Mouse (Mus musculus) neural tube, embryonic 11.5 days (tissue): ENCODE results near the gene Aurkb. TPM values are rescaled to one million over a fixed set of nuclear protein-coding genes. Genes with fewer than 3 reads are reported as not detected.
"Not testable (repeated sequence)": the region's sequence is repeated elsewhere in the genome, so short reads cannot be mapped to it uniquely, and the experiment has no call there.

Experiments
- ATAC-seq: fragments of 200-750 bp; cut with Nextera tagmentation; 2 replicates; pipeline ENCODE4 v1.8.0; 2017; ENCODE audit warnings: moderate number of reproducible peaks, mild to moderate bottlenecking, moderate TSS enrichment, moderate library complexity; ENCODE audit not compliant: insufficient read depth, low FRiP score, low TSS enrichment
- DNase-seq: peaks from one replicate; pipeline ENCODE4 v3.0.0-alpha.2; 2015; ENCODE audit warnings: low spot score
- H3K27ac ChIP-seq: fragments of 300-500 bp; sonication (generic); 2 replicates; pipeline ENCODE4 v1.5.1; 2014; ENCODE audit warnings: low read depth, mild to moderate bottlenecking, low read length
- H3K27me3 ChIP-seq: fragments of 300-500 bp; sonication (generic); 2 replicates; pipeline ENCODE4 v1.6.1; 2014; ENCODE audit warnings: mild to moderate bottlenecking, low read length, mixed read lengths; ENCODE audit not compliant: control insufficient read depth, insufficient read depth
- H3K36me3 ChIP-seq: fragments of 300-500 bp; sonication (generic); 2 replicates; pipeline ENCODE4 v1.6.1; 2014; ENCODE audit warnings: mild to moderate bottlenecking, low read length, moderate library complexity, mixed read lengths; ENCODE audit not compliant: control insufficient read depth, insufficient read depth
- H3K4me1 ChIP-seq: fragments of 300-500 bp; sonication (generic); 2 replicates; pipeline ENCODE4 v1.6.1; 2014; ENCODE audit warnings: low read length, mixed read lengths; ENCODE audit not compliant: control insufficient read depth, insufficient read depth
- H3K4me2 ChIP-seq: fragments of 300-500 bp; sonication (generic); 2 replicates; pipeline ENCODE4 v1.6.1; 2014; ENCODE audit warnings: low read depth, mild to moderate bottlenecking, moderate library complexity
- H3K4me3 ChIP-seq: fragments of 300-500 bp; sonication (generic); 2 replicates; pipeline ENCODE4 v1.5.1; 2014; ENCODE audit warnings: low read depth, low read length
- H3K9ac ChIP-seq: fragments of 300-500 bp; sonication (generic); 2 replicates; pipeline ENCODE4 v1.6.1; 2014; ENCODE audit warnings: mild to moderate bottlenecking, low read length
- H3K9me3 ChIP-seq: fragments of 300-500 bp; sonication (generic); 2 replicates; pipeline ENCODE4 v1.6.1; 2016; ENCODE audit warnings: low read length; ENCODE audit not compliant: control insufficient read depth
- WGBS: fragments of 180-500 bp; shearing (Covaris S2); extraction: QIAGEN DNeasy Blood & Tissue Kit; methylation state at CpG from one replicate; pipeline ENCODE4 v1.1.7; 2014; 5-methylcytosine and 5-hydroxymethylcytosine counted together
- polyA plus RNA-seq: library from polyadenylated mRNA; unstranded; fragments of >200 nt; fragmentation: Nextera tagmentation; extraction: Ambion mirVana; gene quantifications from 2 replicates; pipeline ENCODE4 v1.2.1, GENCODE M21; 2014

The Aurkb gene
- polyA plus RNA-seq, 1 experiment from 2014 or later, result 155 TPM

- H3K9ac ChIP-seq, result peak within 1 kb of the TSS; percentile 99
- peak within 1 kb of the TSS; percentile 99 for H3K4me2 ChIP-seq
- H3K4me1 ChIP-seq, result peaks cover 10% of the 10 kb centered on the region
- H3K27me3 ChIP-seq, result no peaks in the 10 kb centered on the region
- H3K27ac ChIP-seq, result peak within 1 kb of the TSS; percentile 89
- no peaks in the 10 kb centered on the region for H3K36me3 ChIP-seq
- DNase-seq (peak; percentile 96), ATAC-seq (peak; percentile 86)
- no peaks in the 10 kb centered on the region for H3K9me3 ChIP-seq
- WGBS, result 1% methylated on average over 49 of the region's 67 CpGs
- H3K4me3 ChIP-seq, result peak within 1 kb of the TSS; percentile 96
Measured at GRCm38 (mm10) chr11:69088103-69088855, 42.8 kb downstream of the Aurkb start, which contains the start of gene Vamp2. Gene Vamp2, plus strand, starts transcription at chr11:69088490.

GRCm38 (mm10) chr11:69088856-69089615, 43.6 kb downstream of the Aurkb start:
- Histone ChIP-seq H3K9ac (peak overlapping the region; percentile 99), H3K27ac (peak overlapping the region; percentile 89), H3K4me3 (peak overlapping the region; percentile 96), H3K4me1 (peaks cover 10% of the 10 kb centered on the region), H3K4me2 (peak overlapping the region; percentile 99), H3K27me3 (no peaks in the 10 kb centered on the region), H3K9me3 (no peaks in the 10 kb centered on the region), H3K36me3 (no peaks in the 10 kb centered on the region)
- ATAC-seq (0 out of 2 replicates have a peak, but pooled peaks have one; percentile 20), DNase-seq (no peak)
- 13% methylated on average over 25 of the region's 25 CpGs for WGBS

GRCm38 (mm10) chr11:69089616-69090290, 44.3 kb downstream of the Aurkb start:
- H3K9ac ChIP-seq, result peak overlapping the region; percentile 99
- H3K4me2 ChIP-seq, result peak overlapping the region; percentile 99
- no peaks in the 10 kb centered on the region for H3K36me3 ChIP-seq
- WGBS, result 90% methylated on average over 12 of the region's 12 CpGs
- no peaks in the 10 kb centered on the region for H3K27me3 ChIP-seq
- H3K4me3 ChIP-seq, result peak overlapping the region; percentile 96
- H3K9me3 ChIP-seq, result no peaks in the 10 kb centered on the region
- H3K27ac ChIP-seq, result no peak overlapping the region
- peaks cover 12% of the 10 kb centered on the region for H3K4me1 ChIP-seq
- DNase-seq (no peak), ATAC-seq (no peak)

GRCm38 (mm10) chr11:69090367-69090766, 44.9 kb downstream of the Aurkb start:
- no peak for ATAC-seq
- Histone ChIP-seq H3K36me3 (no peaks in the 10 kb centered on the region), H3K27ac (no peak overlapping the region), H3K4me2 (no peak overlapping the region), H3K9ac (no peak overlapping the region), H3K9me3 (no peaks in the 10 kb centered on the region), H3K4me1 (peaks cover 14% of the 10 kb centered on the region), H3K4me3 (no peak overlapping the region), H3K27me3 (no peaks in the 10 kb centered on the region)
- 73% methylated on average over 6 of the region's 6 CpGs for WGBS
- DNase-seq, result no peak

- DNase-seq (no peak), ATAC-seq (no peak)
- Histone ChIP-seq H3K4me3 (no peak overlapping the region), H3K9ac (no peak overlapping the region), H3K9me3 (no peaks in the 10 kb centered on the region), H3K4me1 (peaks cover 22% of the 10 kb centered on the region), H3K27ac (no peak overlapping the region), H3K4me2 (no peak overlapping the region), H3K27me3 (no peaks in the 10 kb centered on the region), H3K36me3 (no peaks in the 10 kb centered on the region)
- WGBS, result 60% methylated on average over 7 of the region's 7 CpGs
Measured at GRCm38 (mm10) chr11:69091566-69092385, 46.3 kb downstream of the Aurkb start.

- H3K4me3 ChIP-seq, result no peak overlapping the region
Measured at GRCm38 (mm10) chr11:69092386-69092751, 46.9 kb downstream of the Aurkb start.

GRCm38 (mm10) chr11:69092871-69093270, 47.4 kb downstream of the Aurkb start:
- peaks cover 33% of the 10 kb centered on the region for H3K4me1 ChIP-seq
- 90% methylated on average over 4 of the region's 4 CpGs for WGBS
- DNase-seq (no peak), ATAC-seq (no peak)
- H3K27me3 ChIP-seq, result no peaks in the 10 kb centered on the region
- H3K4me3 ChIP-seq, result no peak overlapping the region
- H3K9ac ChIP-seq, result no peak overlapping the region
- H3K36me3 ChIP-seq, result no peaks in the 10 kb centered on the region
- no peak overlapping the region for H3K27ac ChIP-seq
- H3K9me3 ChIP-seq, result no peaks in the 10 kb centered on the region
- H3K4me2 ChIP-seq, result no peak overlapping the region

More at GRCm38 (mm10) chr11:69092386-69092751, 46.9 kb downstream of the Aurkb start:
- Histone ChIP-seq H3K27ac (no peak overlapping the region), H3K4me2 (no peak overlapping the region), H3K36me3 (no peaks in the 10 kb centered on the region), H3K4me1 (peaks cover 28% of the 10 kb centered on the region), H3K9ac (no peak overlapping the region), H3K27me3 (no peaks in the 10 kb centered on the region), H3K9me3 (no peaks in the 10 kb centered on the region)
- peak; percentile 86 for DNase-seq
- ATAC-seq, result no peak
- 12% methylated on average over 3 of the region's 3 CpGs for WGBS

GRCm38 (mm10) chr11:69093856-69094255, 48.4 kb downstream of the Aurkb start:
- H3K36me3 ChIP-seq, DNase-seq, H3K9ac ChIP-seq, H3K4me2 ChIP-seq, H3K27me3 ChIP-seq, H3K4me3 ChIP-seq, H3K9me3 ChIP-seq, ATAC-seq, H3K27ac ChIP-seq: not testable (repeated sequence)
- WGBS, result 90% methylated on average over 7 of the region's 7 CpGs
- peaks cover 41% of the 10 kb centered on the region for H3K4me1 ChIP-seq
